Mouse (Mus musculus) forebrain, embryonic 13.5 days (tissue): Measurements from ENCODE around the gene Zfp3. TPM values are rescaled to one million over a fixed set of nuclear protein-coding genes. Genes with fewer than 3 reads are reported as not detected.

ENCODE experiments used
- ATAC-seq: fragments of 200-750 bp; cut with Nextera tagmentation; 2 replicates; pipeline ENCODE4 v1.8.0; 2017
- H3K27ac ChIP-seq: fragments of 300-500 bp; sonication (generic); 2 replicates; pipeline ENCODE4 v1.5.1; 2015; ENCODE audit warnings: inconsistent platforms, mild to moderate bottlenecking, moderate library complexity
- H3K27me3 ChIP-seq: fragments of 300-500 bp; sonication (generic); 2 replicates; pipeline ENCODE4 v1.6.1; 2015; ENCODE audit warnings: mild to moderate bottlenecking, inconsistent platforms
- H3K36me3 ChIP-seq: fragments of 300-500 bp; sonication (generic); 2 replicates; pipeline ENCODE4 v1.6.1; 2015; ENCODE audit warnings: mild to moderate bottlenecking, inconsistent platforms; ENCODE audit not compliant: poor library complexity, severe bottlenecking
- H3K4me1 ChIP-seq: fragments of 300-500 bp; sonication (generic); 2 replicates; pipeline ENCODE4 v1.6.1; 2015; ENCODE audit warnings: inconsistent platforms
- H3K4me2 ChIP-seq: fragments of 300-500 bp; sonication (generic); 2 replicates; pipeline ENCODE4 v1.6.1; 2015; ENCODE audit warnings: inconsistent platforms, mild to moderate bottlenecking, moderate library complexity
- H3K4me3 ChIP-seq: fragments of 300-500 bp; sonication (generic); 2 replicates; pipeline ENCODE4 v1.5.1; 2015; ENCODE audit warnings: mild to moderate bottlenecking, inconsistent platforms
- H3K9ac ChIP-seq: fragments of 300-500 bp; sonication (generic); 2 replicates; pipeline ENCODE4 v1.6.1; 2015; ENCODE audit warnings: mild to moderate bottlenecking, inconsistent platforms
- H3K9me3 ChIP-seq: fragments of 300-500 bp; sonication (generic); replicated peaks from 2 replicates; pipeline ENCODE4 v1.6.1; 2016; ENCODE audit warnings: inconsistent platforms
- WGBS: fragments of 180-500 bp; shearing (Covaris S2); methylation state at CpG from one replicate; pipeline ENCODE4 v1.1.7; 2015; 5-methylcytosine and 5-hydroxymethylcytosine counted together
- polyA plus RNA-seq: library from polyadenylated mRNA; unstranded; fragments of >200 nt; fragmentation: Nextera tagmentation; extraction: Ambion mirVana; gene quantifications from 2 replicates; pipeline ENCODE4 v1.2.1, GENCODE M21; 2015

The Zfp3 gene
- polyA plus RNA-seq, 1 experiment from 2014 or later = 11.5 TPM

- Histone ChIP-seq H3K4me1 (no peaks in the 10 kb centered on the region), H3K4me3 (no peak overlapping the region), H3K27ac (no peak overlapping the region), H3K9ac (no peak overlapping the region), H3K27me3 (no peaks in the 10 kb centered on the region), H3K9me3 (no peaks in the 10 kb centered on the region), H3K36me3 (no peaks in the 10 kb centered on the region), H3K4me2 (no peak overlapping the region)
- ATAC-seq = no peak
- WGBS = 95% methylated on average over 1 of the region's 1 CpGs
Observed at GRCm38 (mm10) chr11:70792409-70792808, 28.4 kb downstream of the Zfp3 start.

- Histone ChIP-seq H3K27me3 (no peaks in the 10 kb centered on the region), H3K36me3 (no peaks in the 10 kb centered on the region), H3K9me3 (no peaks in the 10 kb centered on the region), H3K27ac (no peak overlapping the region), H3K4me3 (no peak overlapping the region), H3K4me1 (no peaks in the 10 kb centered on the region), H3K9ac (no peak overlapping the region), H3K4me2 (no peak overlapping the region)
- ATAC-seq = no peak
- WGBS = 91% methylated on average over 2 of the region's 2 CpGs
Observed at GRCm38 (mm10) chr11:70802208-70802864, 38.3 kb downstream of the Zfp3 start.

DNA sequence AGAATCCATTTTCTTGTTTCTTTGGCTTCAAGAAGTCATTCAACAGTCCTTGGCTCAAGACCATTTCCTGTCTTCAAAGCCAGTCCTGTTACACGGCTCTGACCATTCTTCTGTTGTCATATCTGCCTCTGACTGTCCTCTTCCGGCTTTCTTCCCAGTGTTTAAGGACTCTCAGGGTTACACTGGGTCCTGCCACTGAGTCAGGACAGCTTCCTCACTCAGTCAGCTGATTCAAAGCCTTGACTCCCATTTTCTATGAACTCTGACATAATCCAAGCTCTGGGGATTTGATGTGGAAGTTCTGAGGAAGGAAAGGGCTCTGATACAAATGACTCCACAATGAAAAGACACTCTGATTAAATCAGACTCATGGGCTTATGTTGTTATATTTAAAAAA is 38.9 kb downstream of the Zfp3 start:
- Histone ChIP-seq H3K4me1 (no peaks in the 10 kb centered on the region), H3K9ac (no peak overlapping the region), H3K27ac (no peak overlapping the region), H3K9me3 (no peaks in the 10 kb centered on the region), H3K4me2 (no peak overlapping the region), H3K4me3 (no peak overlapping the region), H3K36me3 (no peaks in the 10 kb centered on the region), H3K27me3 (no peaks in the 10 kb centered on the region)
- WGBS = 69% methylated on average over 2 of the region's 2 CpGs
- no peak for ATAC-seq

DNA sequence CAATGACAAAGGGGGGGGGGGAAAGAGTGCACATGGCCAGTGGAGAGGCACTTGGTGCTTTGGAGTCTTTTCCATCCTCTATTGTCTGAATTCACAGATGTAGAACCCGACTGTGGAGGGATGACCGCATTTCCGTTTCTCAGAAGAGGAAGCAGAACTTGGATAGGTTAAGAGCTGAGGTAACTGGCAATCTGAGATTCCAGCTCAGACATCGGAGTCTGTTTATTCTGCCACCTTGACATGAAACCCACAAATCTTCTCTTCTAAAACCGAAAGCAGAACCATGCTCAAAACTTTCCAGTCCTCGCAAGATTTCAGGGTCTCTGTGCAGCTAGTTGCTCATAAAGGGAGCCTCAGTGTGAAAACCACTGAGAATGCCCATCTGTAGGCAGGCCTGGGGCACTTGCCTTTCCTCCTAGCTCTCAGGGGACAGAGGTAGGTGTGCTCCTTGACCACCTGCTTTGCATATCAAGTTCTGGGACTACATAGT is 39.7 kb downstream of the Zfp3 start:
- Histone ChIP-seq H3K27ac (no peak overlapping the region), H3K36me3 (no peaks in the 10 kb centered on the region), H3K4me3 (no peak overlapping the region), H3K27me3 (no peaks in the 10 kb centered on the region), H3K4me1 (no peaks in the 10 kb centered on the region), H3K4me2 (no peak overlapping the region), H3K9ac (no peak overlapping the region), H3K9me3 (no peaks in the 10 kb centered on the region)
- ATAC-seq = no peak
- WGBS = 88% methylated on average over 6 of the region's 6 CpGs

- Histone ChIP-seq H3K36me3 (no peaks in the 10 kb centered on the region), H3K9me3 (no peaks in the 10 kb centered on the region), H3K27me3 (no peaks in the 10 kb centered on the region), H3K27ac (no peak overlapping the region), H3K4me1 (no peaks in the 10 kb centered on the region), H3K9ac (no peak overlapping the region), H3K4me3 (no peak overlapping the region), H3K4me2 (no peak overlapping the region)
- ATAC-seq = no peak
- WGBS = 86% methylated on average over 3 of the region's 3 CpGs
Observed at GRCm38 (mm10) chr11:70804395-70804794, 40.4 kb downstream of the Zfp3 start.

DNA sequence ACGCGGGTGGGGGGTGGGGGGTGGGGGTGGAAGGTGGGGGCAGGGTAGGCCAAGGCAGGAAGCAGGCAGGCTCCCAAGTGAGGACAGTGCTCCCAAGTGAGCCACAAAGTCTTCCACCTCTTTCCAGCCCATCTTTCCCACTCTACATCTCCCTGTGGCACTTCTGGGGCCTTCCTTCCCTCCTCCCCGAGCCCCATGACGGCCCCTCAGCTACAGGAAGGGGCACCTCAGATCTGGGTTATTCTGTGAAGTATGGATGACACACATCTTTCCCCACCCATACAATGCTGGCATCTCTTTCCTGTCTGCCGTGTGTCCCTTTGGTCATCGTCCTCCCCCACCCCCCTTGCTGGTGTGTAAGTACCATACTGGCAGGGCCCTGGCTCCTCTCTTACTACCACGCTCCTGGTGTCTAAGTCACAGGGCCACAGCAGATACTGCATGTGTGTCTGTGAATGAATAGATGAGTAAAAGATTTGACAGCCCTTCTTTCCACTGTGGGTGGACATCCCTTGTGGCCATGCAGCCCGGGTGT is 41.7 kb downstream of the Zfp3 start:
- ATAC-seq = no peak
- 80% methylated on average over 8 of the region's 8 CpGs for WGBS
- no peaks in the 10 kb centered on the region for H3K9me3 ChIP-seq

GRCm38 (mm10) chr11:70806697-70807096 is 42.7 kb downstream of the Zfp3 start:
- 85% methylated on average over 4 of the region's 4 CpGs for WGBS
- no peak overlapping the region for H3K4me2 ChIP-seq
- H3K4me3 ChIP-seq = no peak overlapping the region
- no peak overlapping the region for H3K27ac ChIP-seq
- H3K36me3 ChIP-seq = no peaks in the 10 kb centered on the region
- no peaks in the 10 kb centered on the region for H3K4me1 ChIP-seq
- H3K27me3 ChIP-seq = no peaks in the 10 kb centered on the region
- H3K9me3 ChIP-seq = no peaks in the 10 kb centered on the region
- no peak overlapping the region for H3K9ac ChIP-seq
- no peak for ATAC-seq

More for the DNA sequence above, 41.7 kb downstream of the Zfp3 start:
- no peaks in the 10 kb centered on the region for H3K36me3 ChIP-seq
- no peak overlapping the region for H3K4me3 ChIP-seq
- H3K4me1 ChIP-seq = no peaks in the 10 kb centered on the region
- no peak overlapping the region for H3K9ac ChIP-seq
- H3K27ac ChIP-seq = no peak overlapping the region
- no peak overlapping the region for H3K4me2 ChIP-seq
- H3K27me3 ChIP-seq = no peaks in the 10 kb centered on the region

DNA sequence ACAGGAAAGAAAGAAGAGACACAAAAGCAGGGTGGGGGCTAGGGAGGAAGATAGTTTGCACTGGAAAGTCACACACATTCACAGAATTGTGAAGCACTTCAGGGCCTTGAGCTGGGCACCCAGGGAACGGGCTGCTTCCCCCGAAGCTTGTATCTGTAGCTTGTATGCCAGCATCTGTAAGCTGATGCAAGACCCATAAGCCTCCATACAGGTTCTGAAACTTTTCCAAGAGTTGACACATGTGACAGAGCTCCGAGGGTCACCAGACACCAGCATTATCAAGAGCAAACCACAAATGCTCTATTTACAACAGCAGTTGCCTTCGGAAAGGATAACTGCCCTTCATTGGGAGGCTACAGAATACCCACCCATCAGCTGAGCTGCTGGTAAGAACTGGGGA is 43.6 kb downstream of the Zfp3 start:
- H3K27me3 ChIP-seq = no peaks in the 10 kb centered on the region
- no peak overlapping the region for H3K27ac ChIP-seq
- no peak overlapping the region for H3K9ac ChIP-seq
- H3K4me1 ChIP-seq = no peaks in the 10 kb centered on the region
- no peaks in the 10 kb centered on the region for H3K9me3 ChIP-seq
- H3K36me3 ChIP-seq = no peaks in the 10 kb centered on the region
- WGBS = 93% methylated on average over 4 of the region's 4 CpGs
- H3K4me3 ChIP-seq = no peak overlapping the region
- H3K4me2 ChIP-seq = no peak overlapping the region
- no peak for ATAC-seq

GRCm38 (mm10) chr11:70808101-70808500 is 44.1 kb downstream of the Zfp3 start:
- no peak overlapping the region for H3K4me2 ChIP-seq
- no peak overlapping the region for H3K9ac ChIP-seq
- WGBS = 70% methylated on average over 3 of the region's 3 CpGs
- H3K4me1 ChIP-seq = no peaks in the 10 kb centered on the region
- H3K36me3 ChIP-seq = no peaks in the 10 kb centered on the region
- H3K4me3 ChIP-seq = no peak overlapping the region
- no peaks in the 10 kb centered on the region for H3K9me3 ChIP-seq
- no peaks in the 10 kb centered on the region for H3K27me3 ChIP-seq
- no peak for ATAC-seq
- no peak overlapping the region for H3K27ac ChIP-seq

DNA sequence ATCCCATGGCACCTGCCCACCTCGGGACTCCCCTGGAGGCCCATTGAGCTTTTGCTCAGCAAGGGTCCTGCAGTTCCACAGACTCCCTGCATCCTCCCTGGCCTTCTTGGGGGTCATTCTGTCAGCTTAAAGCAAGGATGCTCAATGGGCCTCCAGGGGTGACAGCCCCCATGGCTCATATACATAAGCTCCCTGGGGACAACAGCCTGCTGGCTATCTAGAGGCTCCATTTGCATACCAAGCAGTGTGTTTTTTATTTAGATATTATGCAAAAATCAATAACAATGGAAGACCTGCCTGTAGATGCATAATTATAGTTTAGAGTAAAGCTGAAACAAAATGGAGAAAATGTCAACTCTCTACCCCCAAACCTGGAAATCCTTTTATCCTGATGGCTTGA is 45.0 kb downstream of the Zfp3 start:
- Histone ChIP-seq H3K4me3 (no peak overlapping the region), H3K4me2 (no peak overlapping the region), H3K9me3 (no peaks in the 10 kb centered on the region), H3K36me3 (no peaks in the 10 kb centered on the region), H3K27ac (no peak overlapping the region), H3K9ac (no peak overlapping the region), H3K27me3 (no peaks in the 10 kb centered on the region), H3K4me1 (no peaks in the 10 kb centered on the region)
- ATAC-seq = no peak
- 24% methylated on average over 1 of the region's 1 CpGs for WGBS

- Histone ChIP-seq H3K4me1 (no peaks in the 10 kb centered on the region), H3K4me2 (no peak overlapping the region), H3K4me3 (no peak overlapping the region), H3K9ac (no peak overlapping the region), H3K9me3 (no peaks in the 10 kb centered on the region), H3K27ac (no peak overlapping the region), H3K27me3 (no peaks in the 10 kb centered on the region), H3K36me3 (no peaks in the 10 kb centered on the region)
- WGBS = 82% methylated on average over 5 of the region's 5 CpGs
- ATAC-seq = no peak
Observed at GRCm38 (mm10) chr11:70811041-70811440, 47.0 kb downstream of the Zfp3 start.

DNA sequence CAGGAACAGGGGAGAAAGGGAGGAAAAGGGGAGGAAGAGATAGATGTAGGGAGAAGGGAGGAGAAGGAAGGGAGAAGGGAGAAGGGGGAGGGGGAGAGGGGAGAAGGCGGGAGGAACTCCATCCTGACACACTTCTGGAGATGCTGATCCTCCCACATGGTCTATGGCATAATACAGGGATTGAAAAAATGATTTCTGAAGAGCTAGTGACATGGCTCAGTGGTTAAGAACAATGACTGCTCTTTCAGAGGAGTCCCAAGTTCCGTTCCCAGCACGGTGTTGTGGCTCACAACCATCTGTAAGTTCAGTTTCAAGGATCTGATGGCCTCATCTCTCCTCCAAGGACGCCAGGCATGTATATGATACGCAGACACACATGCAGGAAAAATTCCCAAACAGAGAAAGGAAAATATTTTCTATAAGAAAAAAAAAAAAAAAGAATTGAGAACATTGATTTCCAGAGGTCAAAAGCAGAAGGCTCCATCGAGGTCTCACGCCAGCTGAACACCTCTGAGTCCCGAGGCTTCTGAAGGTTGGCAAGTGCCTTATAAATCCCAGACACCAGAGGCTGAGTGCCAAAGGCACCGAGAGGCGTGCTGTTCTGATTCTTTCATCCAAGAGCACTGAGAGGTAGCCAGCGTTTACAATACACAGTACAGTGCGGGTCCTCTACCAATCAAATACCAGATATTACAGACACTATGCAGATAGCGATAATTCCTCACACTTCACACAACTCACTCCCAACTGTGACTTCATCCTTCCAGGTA is 47.6 kb downstream of the Zfp3 start:
- no peak overlapping the region for H3K4me3 ChIP-seq
- WGBS = 71% methylated on average over 13 of the region's 13 CpGs
- H3K9ac ChIP-seq = no peak overlapping the region
- H3K27me3 ChIP-seq = no peaks in the 10 kb centered on the region
- H3K9me3 ChIP-seq = no peaks in the 10 kb centered on the region
- H3K4me1 ChIP-seq = no peaks in the 10 kb centered on the region
- ATAC-seq = no peak
- no peaks in the 10 kb centered on the region for H3K36me3 ChIP-seq
- no peak overlapping the region for H3K27ac ChIP-seq
- no peak overlapping the region for H3K4me2 ChIP-seq
